21 mouse cellular contexts compared by ENCODE assay signal in genomic region chr1:132516776-132517175, GRCm38 (mm10). TPM values are rescaled to one million over a fixed set of nuclear protein-coding genes. Genes with fewer than 3 reads are reported as not detected.
A peak's percentile ranks its signal among the peaks of the same experiment; 100 is the strongest.
DNase-seq lines count a peak whose midpoint lies in the region; ATAC-seq lines count a peak whose summit lies in the region.
"Had no signal": no experiment of that assay in that cellular context is flagged by ENCODE, and none has a peak within 500 bp of the region (broad histone marks: within the 10 kb centered on the region; RNA-seq: fewer than 3 reads in every experiment).

No protein-coding gene starts in this region.

- no peak for ATAC-seq in cerebellum, adult (ENCODE audit: insufficient number of reproducible peaks, low FRiP score, low TSS enrichment)
- ATAC-seq: forebrain, embryonic 13.5 days; forebrain, embryonic 16.5 days; hindbrain, embryonic 16.5 days; intestine, embryonic 15.5 days; Patski had no signal

- peak; percentile 49 for DNase-seq in cerebellum, adult 11-12 months
- peak; percentile 15 to 32 for DNase-seq in right cerebral cortex, postnatal 10 days (ENCODE audit: low spot score in 2 of 2)
- no peak for DNase-seq in right cerebral cortex, postnatal 14 days
- DNase-seq in cerebellum, adult 9-11 months: peak; percentile 41
- DNase-seq in cerebellum, postnatal 25 days: peak; percentile 35 to 54
- DNase-seq in adrenal gland, postnatal 14 days: no peak
- DNase-seq in urinary bladder, postnatal 25 days (ENCODE audit: low spot score): no peak
- DNase-seq: adrenal gland, postnatal 10 days; B cell, adult 2 months; gastrocnemius, postnatal 25 days; kidney, adult 11 months; kidney, adult 8-10 months had no signal

RNA-seq across cellular contexts. Expression of gene Tmem81, which starts 10.7 kb away (rescaled TPM):
- total RNA-seq in adrenal gland, postnatal 14 days (2021): 2.3 and 4.2 TPM in 2 replicates

RNA-seq across cellular contexts. Expression of gene Cntn2, which starts 26.3 kb away (rescaled TPM):
- total RNA-seq in adrenal gland, postnatal 14 days (2021): 0.07 and 0.94 TPM in 2 replicates
- total RNA-seq: adrenal gland, adult 18-20 months; gastrocnemius, adult 8-10 months; hematopoietic stem cell, adult 5-6 weeks had no signal

RNA-seq across cellular contexts. Expression of gene Rbbp5, which starts 39.6 kb away (rescaled TPM):
- total RNA-seq in adrenal gland, postnatal 14 days (2021): 31.6 and 33.2 TPM in 2 replicates

Comparison
In these comparisons a context has a peak if more than half of its experiments do, and no peak if none do; other contexts are left out.
1. DNase-seq: peak in cerebellum, adult 11-12 months (single experiment), right cerebral cortex, postnatal 10 days (2 of 2), cerebellum, adult 9-11 months (single experiment) and cerebellum, postnatal 25 days (2 of 2); none in right cerebral cortex, postnatal 14 days (single experiment), adrenal gland, postnatal 14 days (single experiment) and urinary bladder, postnatal 25 days (single experiment).